Mouse (Mus musculus): ENCODE measurements around the gene Pitx3. TPM values are rescaled to one million over a fixed set of nuclear protein-coding genes. Genes with fewer than 3 reads are reported as not detected.

Pitx3 gene
- total RNA-seq, 2 experiments from 2014 or later, result 12.9 to 21.9 TPM

- DNase-seq, result no peak
- intact Hi-C loops (cut with DNase I; ENCODE audit: low total_unique reads), result no loop called here
These were observed 56.5 kb downstream of the Pitx3 start for GRCm38 (mm10) chr19:46091641-46092040.

- no peak for DNase-seq
- intact Hi-C loops (cut with DNase I; ENCODE audit: low total_unique reads), result no loop called here
These were observed 60.3 kb downstream of the Pitx3 start for GRCm38 (mm10) chr19:46087871-46088270.

- intact Hi-C loops (cut with DNase I; ENCODE audit: low total_unique reads), result no loop called here
- peak; percentile 40 for DNase-seq
These were observed 61.8 kb downstream of the Pitx3 start for GRCm38 (mm10) chr19:46086337-46086736.

Other genes with a start within 250 kb of the Pitx3 start
- gene Armh3, start 149.8 kb downstream of the Pitx3 start, total RNA-seq (2021), result 10 to 100 TPM; 10.8 to 10.9 TPM
- gene Hps6, start 144.8 kb downstream of the Pitx3 start, total RNA-seq (2021), result 1 to 10 TPM; 3.1 to 3.8 TPM
- 10 to 100 TPM; 11.2 to 11.5 TPM for gene Pprc1, start 103.4 kb downstream of the Pitx3 start, total RNA-seq (2021)
- gene Ldb1, start 103.1 kb downstream of the Pitx3 start, total RNA-seq (2021), result 10 to 100 TPM; 26.2 to 28.5 TPM
- gene Nolc1, start 72.5 kb downstream of the Pitx3 start, total RNA-seq (2021), result 10 to 100 TPM; 17.5 to 25.5 TPM
- not detected for gene Elovl3, start 16.4 kb downstream of the Pitx3 start, total RNA-seq (2021)
- 10 to 100 TPM; 45.0 to 47.8 TPM for gene Gbf1, start 4.2 kb upstream of the Pitx3 start, total RNA-seq (2021)
- gene Nfkb2, start 156.0 kb upstream of the Pitx3 start, total RNA-seq (2021), result 10 to 100 TPM in 1 of 2 experiments, 1 to 10 TPM in 1; 9.6 to 10.4 TPM
- 1 to 10 TPM; 1.4 to 1.9 TPM for gene Psd, start 178.8 kb upstream of the Pitx3 start, total RNA-seq (2021)
- gene Fbxl15, start 179.9 kb upstream of the Pitx3 start, total RNA-seq (2021), result 1 to 10 TPM; 2.4 to 2.8 TPM
- gene Cuedc2, start 190.4 kb upstream of the Pitx3 start, total RNA-seq (2021), result 10 to 100 TPM; 68.7 to 79.0 TPM
- gene Mfsd13a, start 192.8 kb upstream of the Pitx3 start, total RNA-seq (2021), result 1 to 10 TPM; 1.1 TPM
- under 1 TPM; 0.16 to 0.39 TPM for gene 2310034G01Rik, start 202.0 kb upstream of the Pitx3 start, total RNA-seq (2021)
- gene Actr1a, start 247.4 kb upstream of the Pitx3 start, total RNA-seq (2021), result 10 to 100 TPM; 58.6 to 62.7 TPM
- 1 to 10 TPM; 7.6 to 9.1 TPM for gene Sufu, start 248.6 kb upstream of the Pitx3 start, total RNA-seq (2021)

Measured in gastrocnemius, postnatal 14 days (tissue).